Mouse (Mus musculus): ENCODE measurements at regions not wholly inside any gene's neighbourhood (a gene's known extent, or its start where the extent isn't known, plus 50 kb on each side); places are given as distances from the start of the nearest gene placed in this dataset.

GRCm38 (mm10) chr6:93084286-93084685 is 141.0 kb upstream of the Adamts9 start:
- no peak for TF ChIP-seq POLR2A (IDR thresholded peaks at IDR 0.05; ENCODE audit: extremely low read depth, insufficient read depth, low read length)
- no peak for TF ChIP-seq CTCF (IDR thresholded peaks at IDR 0.05; ENCODE audit: low read depth, low read length)

Data from liver, adult 2 months (tissue).